Mouse (Mus musculus): Measurements from ENCODE around the gene Ephb2. TPM values are rescaled to one million over a fixed set of nuclear protein-coding genes. Genes with fewer than 3 reads are reported as not detected.
A peak's percentile ranks its signal among the peaks of the same experiment; 100 is the strongest.

Gene Ephb2
- polyA plus RNA-seq, 1 experiment from 2014 or later = 19.6 TPM

- Histone ChIP-seq H3K4me3 (ENCODE audit: low read depth, low read length) (no peak overlapping the region), H3K36me3 (ENCODE audit: control insufficient read depth, insufficient read depth, low read length) (no peaks in the 10 kb centered on the region; the same call in 1 of the 2 replicates), H3K27ac (ENCODE audit: low read depth, low read length) (no peak overlapping the region), H3K9me3 (ENCODE audit: control insufficient read depth, low read length) (no peaks in the 10 kb centered on the region), H3K9ac (replicated peaks; ENCODE audit: low read depth, low read length) (no peak overlapping the region), H3K4me2 (ENCODE audit: low read depth, low read length) (no peak overlapping the region), H3K27me3 (ENCODE audit: control insufficient read depth, insufficient read depth, low read length) (no peaks in the 10 kb centered on the region), H3K4me1 (ENCODE audit: control insufficient read depth, insufficient read depth, low read length) (peaks cover 21% of the 10 kb centered on the region)
- no peak for ATAC-seq (ENCODE audit: low read depth)
- 92% methylated on average over 17 of the region's 17 CpGs for WGBS
Observed at GRCm38 (mm10) chr4:136770718-136771117, 65.1 kb downstream of the Ephb2 start.

GRCm38 (mm10) chr4:136768499-136768898 lies 67.3 kb downstream of the Ephb2 start:
- Histone ChIP-seq H3K27me3 (ENCODE audit: control insufficient read depth, insufficient read depth, low read length) (no peaks in the 10 kb centered on the region), H3K4me3 (ENCODE audit: low read depth, low read length) (no peak overlapping the region), H3K36me3 (ENCODE audit: control insufficient read depth, insufficient read depth, low read length) (no peaks in the 10 kb centered on the region; the same call in 1 of the 2 replicates), H3K9me3 (ENCODE audit: control insufficient read depth, low read length) (no peaks in the 10 kb centered on the region), H3K27ac (ENCODE audit: low read depth, low read length) (no peak overlapping the region), H3K4me1 (ENCODE audit: control insufficient read depth, insufficient read depth, low read length) (peaks cover 15% of the 10 kb centered on the region), H3K9ac (replicated peaks; ENCODE audit: low read depth, low read length) (no peak overlapping the region), H3K4me2 (ENCODE audit: low read depth, low read length) (no peak overlapping the region)
- no peak for ATAC-seq (ENCODE audit: low read depth)
- WGBS = 94% methylated on average over 3 of the region's 3 CpGs

DNA sequence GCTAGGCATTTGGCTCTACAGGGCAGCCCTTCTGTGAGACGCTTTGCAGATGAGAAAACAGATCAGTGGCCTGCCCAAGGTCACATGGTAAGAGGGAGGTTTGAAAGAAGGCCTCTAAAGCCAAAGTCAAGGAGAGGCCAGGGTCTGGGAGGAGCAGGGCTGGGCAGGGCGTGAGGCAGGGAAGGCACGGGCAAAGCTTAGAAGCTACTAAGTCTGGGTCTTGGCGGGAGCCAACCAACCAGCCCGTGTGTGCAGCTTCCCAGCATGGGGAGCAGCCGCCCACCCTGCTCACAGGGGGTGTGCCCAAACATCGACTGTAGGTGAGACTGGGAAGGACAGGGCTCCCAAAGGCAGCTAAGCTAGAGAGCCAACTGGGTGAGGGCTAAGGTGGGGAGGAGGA lies 70.7 kb downstream of the Ephb2 start:
- H3K36me3 ChIP-seq (ENCODE audit: control insufficient read depth, insufficient read depth, low read length) = no peaks in the 10 kb centered on the region
- no peak overlapping the region for H3K9ac ChIP-seq (replicated peaks; ENCODE audit: low read depth, low read length)
- WGBS = 77% methylated on average over 7 of the region's 7 CpGs
- no peaks in the 10 kb centered on the region for H3K9me3 ChIP-seq (ENCODE audit: control insufficient read depth, low read length)
- no peaks in the 10 kb centered on the region; the same call in 1 of the 2 replicates for H3K4me1 ChIP-seq (ENCODE audit: control insufficient read depth, insufficient read depth, low read length)
- no peak overlapping the region for H3K4me3 ChIP-seq (ENCODE audit: low read depth, low read length)
- H3K27ac ChIP-seq (ENCODE audit: low read depth, low read length) = no peak overlapping the region
- no peak overlapping the region for H3K4me2 ChIP-seq (ENCODE audit: low read depth, low read length)
- H3K27me3 ChIP-seq (ENCODE audit: control insufficient read depth, insufficient read depth, low read length) = no peaks in the 10 kb centered on the region
- ATAC-seq (ENCODE audit: low read depth) = no peak

DNA sequence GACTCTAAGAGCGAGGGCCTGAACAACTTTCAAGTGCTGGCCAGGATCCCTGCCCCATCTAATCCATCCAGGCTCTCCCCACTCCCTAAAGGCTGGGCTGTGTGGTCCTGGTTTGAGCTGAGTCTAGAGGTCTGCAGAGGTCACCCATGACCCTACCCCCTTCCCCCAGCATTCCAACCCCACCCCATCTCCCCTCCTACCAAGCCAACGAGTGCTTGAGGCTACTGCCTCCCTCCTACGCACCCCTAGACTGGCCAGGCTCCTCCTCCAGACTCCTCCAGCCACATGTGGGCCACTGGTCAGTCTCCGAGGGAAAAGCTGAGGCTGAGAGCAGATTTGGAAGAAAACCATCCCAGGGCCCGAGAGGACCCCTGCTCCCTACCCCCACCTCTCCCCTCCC lies 72.4 kb downstream of the Ephb2 start:
- WGBS = 38% methylated on average over 5 of the region's 5 CpGs
- Histone ChIP-seq H3K9me3 (ENCODE audit: control insufficient read depth, low read length) (no peaks in the 10 kb centered on the region), H3K4me1 (ENCODE audit: control insufficient read depth, insufficient read depth, low read length) (no peaks in the 10 kb centered on the region; the same call in 1 of the 2 replicates), H3K9ac (replicated peaks; ENCODE audit: low read depth, low read length) (no peak overlapping the region), H3K4me2 (ENCODE audit: low read depth, low read length) (no peak overlapping the region), H3K27ac (ENCODE audit: low read depth, low read length) (no peak overlapping the region), H3K4me3 (ENCODE audit: low read depth, low read length) (no peak overlapping the region), H3K27me3 (ENCODE audit: control insufficient read depth, insufficient read depth, low read length) (no peaks in the 10 kb centered on the region), H3K36me3 (ENCODE audit: control insufficient read depth, insufficient read depth, low read length) (no peaks in the 10 kb centered on the region)
- ATAC-seq (ENCODE audit: low read depth) = no peak

DNA sequence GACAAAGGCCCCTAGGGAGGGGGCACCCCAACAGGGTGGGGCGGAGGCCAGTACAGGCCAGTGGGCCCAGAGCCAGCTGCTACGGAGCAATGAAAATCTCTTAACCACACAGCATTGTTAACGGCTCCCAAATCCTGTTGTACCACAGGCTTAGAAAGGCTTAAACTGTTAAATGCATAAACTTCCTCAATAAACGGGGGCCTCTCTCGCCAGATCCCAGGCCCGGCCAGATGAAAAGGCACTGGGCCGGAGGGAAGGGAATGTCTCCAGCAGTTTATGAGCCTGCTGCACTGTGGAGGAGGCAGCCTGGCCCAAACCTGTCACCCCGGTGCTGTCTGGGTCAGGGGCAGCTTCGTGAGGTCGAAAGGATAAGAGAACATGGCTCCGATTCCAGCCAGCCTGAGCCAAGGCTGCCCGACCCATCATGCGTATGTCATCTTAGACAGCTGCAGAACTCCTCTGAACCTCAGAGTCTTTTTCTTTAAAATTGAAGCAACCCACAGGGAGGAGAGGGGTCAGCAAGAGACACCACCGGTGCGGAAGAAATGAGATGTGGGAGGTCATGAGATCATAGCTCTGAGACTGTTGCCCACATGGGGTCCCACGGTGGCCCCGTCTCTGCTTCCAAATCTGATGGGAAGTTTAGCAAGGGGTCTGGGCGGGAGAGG lies 73.9 kb downstream of the Ephb2 start:
- Histone ChIP-seq H3K27ac (ENCODE audit: low read depth, low read length) (peak overlapping the region; percentile 23; the same call in 1 of the 2 replicates), H3K4me2 (ENCODE audit: low read depth, low read length) (no peak overlapping the region), H3K9me3 (ENCODE audit: control insufficient read depth, low read length) (no peaks in the 10 kb centered on the region), H3K27me3 (ENCODE audit: control insufficient read depth, insufficient read depth, low read length) (no peaks in the 10 kb centered on the region), H3K4me1 (ENCODE audit: control insufficient read depth, insufficient read depth, low read length) (peaks cover 12% of the 10 kb centered on the region), H3K4me3 (ENCODE audit: low read depth, low read length) (no peak overlapping the region), H3K9ac (replicated peaks; ENCODE audit: low read depth, low read length) (no peak overlapping the region), H3K36me3 (ENCODE audit: control insufficient read depth, insufficient read depth, low read length) (no peaks in the 10 kb centered on the region)
- ATAC-seq (ENCODE audit: low read depth) = no peak
- WGBS = 14% methylated on average over 18 of the region's 18 CpGs

DNA sequence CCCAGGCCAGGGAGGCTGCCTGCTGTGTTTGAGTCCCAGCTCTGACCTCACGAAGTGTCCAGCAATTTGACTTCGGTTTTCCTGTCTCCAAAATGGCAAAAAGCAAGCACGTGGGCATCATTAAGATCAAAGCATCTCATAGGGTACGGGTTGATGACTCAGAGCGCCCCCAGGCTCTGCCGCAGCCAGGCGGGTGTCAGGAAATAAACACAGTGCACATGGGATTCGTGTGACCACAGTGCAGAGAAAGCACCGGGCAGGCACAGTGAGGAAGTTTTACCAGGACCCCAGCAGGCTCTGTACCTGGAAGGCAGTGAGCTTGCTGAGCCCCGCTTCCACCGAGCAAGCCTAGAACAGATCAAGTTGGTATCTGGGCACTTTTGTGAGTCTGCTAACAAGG lies 74.9 kb downstream of the Ephb2 start:
- Histone ChIP-seq H3K27ac (ENCODE audit: low read depth, low read length) (no peak overlapping the region), H3K4me1 (ENCODE audit: control insufficient read depth, insufficient read depth, low read length) (peaks cover 22% of the 10 kb centered on the region)

GRCm38 (mm10) chr4:136757096-136757495 lies 78.7 kb downstream of the Ephb2 start:
- Histone ChIP-seq H3K4me2 (ENCODE audit: low read depth, low read length) (no peak overlapping the region), H3K9ac (replicated peaks; ENCODE audit: low read depth, low read length) (no peak overlapping the region), H3K9me3 (ENCODE audit: control insufficient read depth, low read length) (no peaks in the 10 kb centered on the region), H3K27ac (ENCODE audit: low read depth, low read length) (peak overlapping the region; percentile 75), H3K36me3 (ENCODE audit: control insufficient read depth, insufficient read depth, low read length) (no peaks in the 10 kb centered on the region), H3K27me3 (ENCODE audit: control insufficient read depth, insufficient read depth, low read length) (no peaks in the 10 kb centered on the region), H3K4me3 (ENCODE audit: low read depth, low read length) (no peak overlapping the region), H3K4me1 (ENCODE audit: control insufficient read depth, insufficient read depth, low read length) (peaks cover 43% of the 10 kb centered on the region)
- 15% methylated on average over 4 of the region's 4 CpGs for WGBS
- ATAC-seq (ENCODE audit: low read depth) = peak; percentile 18

More for the DNA sequence above, 74.9 kb downstream of the Ephb2 start:
- no peaks in the 10 kb centered on the region for H3K9me3 ChIP-seq (ENCODE audit: control insufficient read depth, low read length)
- H3K4me3 ChIP-seq (ENCODE audit: low read depth, low read length) = no peak overlapping the region
- no peaks in the 10 kb centered on the region for H3K36me3 ChIP-seq (ENCODE audit: control insufficient read depth, insufficient read depth, low read length)
- H3K9ac ChIP-seq (replicated peaks; ENCODE audit: low read depth, low read length) = no peak overlapping the region
- ATAC-seq (ENCODE audit: low read depth) = no peak
- H3K27me3 ChIP-seq (ENCODE audit: control insufficient read depth, insufficient read depth, low read length) = no peaks in the 10 kb centered on the region
- WGBS = 47% methylated on average over 11 of the region's 11 CpGs
- H3K4me2 ChIP-seq (ENCODE audit: low read depth, low read length) = no peak overlapping the region

GRCm38 (mm10) chr4:136756486-136756885 lies 79.3 kb downstream of the Ephb2 start:
- no peaks in the 10 kb centered on the region for H3K36me3 ChIP-seq (ENCODE audit: control insufficient read depth, insufficient read depth, low read length)
- H3K4me1 ChIP-seq (ENCODE audit: control insufficient read depth, insufficient read depth, low read length) = peaks cover 47% of the 10 kb centered on the region
- 21% methylated on average over 6 of the region's 6 CpGs for WGBS
- H3K9ac ChIP-seq (replicated peaks; ENCODE audit: low read depth, low read length) = no peak overlapping the region
- H3K27ac ChIP-seq (ENCODE audit: low read depth, low read length) = peak overlapping the region; percentile 78
- no peaks in the 10 kb centered on the region for H3K27me3 ChIP-seq (ENCODE audit: control insufficient read depth, insufficient read depth, low read length)
- ATAC-seq (ENCODE audit: low read depth) = no peak
- no peaks in the 10 kb centered on the region for H3K9me3 ChIP-seq (ENCODE audit: control insufficient read depth, low read length)
- no peak overlapping the region for H3K4me3 ChIP-seq (ENCODE audit: low read depth, low read length)
- H3K4me2 ChIP-seq (ENCODE audit: low read depth, low read length) = no peak overlapping the region

- H3K4me1 ChIP-seq (ENCODE audit: control insufficient read depth, insufficient read depth, low read length) = peaks cover 58% of the 10 kb centered on the region
- peak overlapping the region; percentile 12; the same call in 1 of the 2 replicates for H3K4me3 ChIP-seq (ENCODE audit: low read depth, low read length)
- peak overlapping the region; percentile 44 for H3K4me2 ChIP-seq (ENCODE audit: low read depth, low read length)
- no peaks in the 10 kb centered on the region for H3K36me3 ChIP-seq (ENCODE audit: control insufficient read depth, insufficient read depth, low read length)
- peak overlapping the region; percentile 78 for H3K27ac ChIP-seq (ENCODE audit: low read depth, low read length)
- no peaks in the 10 kb centered on the region for H3K9me3 ChIP-seq (ENCODE audit: control insufficient read depth, low read length)
- H3K9ac ChIP-seq (replicated peaks; ENCODE audit: low read depth, low read length) = peak overlapping the region; percentile 18; the same call in 1 of the 2 replicates
- no peaks in the 10 kb centered on the region for H3K27me3 ChIP-seq (ENCODE audit: control insufficient read depth, insufficient read depth, low read length)
- peak; percentile 65 for ATAC-seq (ENCODE audit: low read depth)
- WGBS = under 1% methylated on average over 30 of the region's 31 CpGs
Observed at GRCm38 (mm10) chr4:136755364-136755811, 80.4 kb downstream of the Ephb2 start.

Measured in neural tube, embryonic 14.5 days (tissue).